Mouse (Mus musculus) gonadal fat pad, adult 2 months (tissue): ENCODE data around the gene Pla2g6. TPM values are rescaled to one million over a fixed set of nuclear protein-coding genes. Genes with fewer than 3 reads are reported as not detected.

ENCODE experiments used
- DNase-seq: peaks from one replicate; pipeline ENCODE4 v3.0.0-alpha.2; 2012; ENCODE audit warnings: low read depth
- polyA plus RNA-seq: library from polyadenylated mRNA; depleted of rRNA; stranded (reverse); fragments of >200 nt; gene quantifications from 2 replicates; pipeline ENCODE4 v1.2.3, GENCODE M21; 2012; rRNA removed

Gene Pla2g6
- polyA plus RNA-seq: 40.8 and 44.8 TPM in 2 replicates

GRCm38 (mm10) chr15:79328058-79328938, at the start of gene Pla2g6:
TSS of gene Pla2g6 (minus strand) at chr15:79328390.
- DNase-seq: no peak

- DNase-seq: no peak
Measured at GRCm38 (mm10) chr15:79377681-79378080, 49.5 kb upstream of the Pla2g6 start.

- no peak for DNase-seq
Measured at GRCm38 (mm10) chr15:79374760-79375159, 46.6 kb upstream of the Pla2g6 start.

GRCm38 (mm10) chr15:79370281-79370843, 42.2 kb upstream of the Pla2g6 start:
- DNase-seq: no peak

GRCm38 (mm10) chr15:79369452-79370280, 41.5 kb upstream of the Pla2g6 start:
- no peak for DNase-seq

- DNase-seq: no peak
Measured at GRCm38 (mm10) chr15:79368861-79369440, 40.8 kb upstream of the Pla2g6 start.

- no peak for DNase-seq
Measured at GRCm38 (mm10) chr15:79368313-79368811, 40.2 kb upstream of the Pla2g6 start.

- no peak for DNase-seq
Measured at GRCm38 (mm10) chr15:79366402-79366801, 38.2 kb upstream of the Pla2g6 start.

GRCm38 (mm10) chr15:79365068-79365467, 36.9 kb upstream of the Pla2g6 start:
- no peak for DNase-seq

- no peak for DNase-seq
Measured at GRCm38 (mm10) chr15:79364120-79364519, 35.9 kb upstream of the Pla2g6 start.

- DNase-seq: no peak
Measured at GRCm38 (mm10) chr15:79361023-79361422, 32.8 kb upstream of the Pla2g6 start.

GRCm38 (mm10) chr15:79360371-79360770, 32.2 kb upstream of the Pla2g6 start:
- DNase-seq: no peak

- DNase-seq: no peak
Measured at GRCm38 (mm10) chr15:79359954-79360353, 31.8 kb upstream of the Pla2g6 start.

- DNase-seq: no peak
Measured at GRCm38 (mm10) chr15:79357974-79358690, 29.9 kb upstream of the Pla2g6 start.

GRCm38 (mm10) chr15:79357036-79357911, 29.1 kb upstream of the Pla2g6 start:
- no peak for DNase-seq

GRCm38 (mm10) chr15:79356481-79356880, 28.3 kb upstream of the Pla2g6 start:
- DNase-seq: no peak

GRCm38 (mm10) chr15:79354619-79355018, 26.4 kb upstream of the Pla2g6 start:
- DNase-seq: no peak

GRCm38 (mm10) chr15:79353690-79354305, 25.6 kb upstream of the Pla2g6 start:
- DNase-seq: no peak

GRCm38 (mm10) chr15:79352479-79352878, 24.3 kb upstream of the Pla2g6 start:
- no peak for DNase-seq
